Mouse (Mus musculus): ENCODE data around the gene Etnk2. TPM values are rescaled to one million over a fixed set of nuclear protein-coding genes. Genes with fewer than 3 reads are reported as not detected.
"Not testable (repeated sequence)": the region's sequence is repeated elsewhere in the genome, so short reads cannot be mapped to it uniquely, and the experiment has no call there.

Gene Etnk2
- 1 to 10 TPM; 2.0 to 3.3 (median 2.5) TPM for total RNA-seq (2022)

- peak; percentile 60 for DNase-seq (ENCODE audit: low spot score in 2 of 2)
Observed at GRCm38 (mm10) chr1:133363276-133364021, at the start of gene Etnk2. Etnk2 (plus strand) TSS chr1:133363572.

GRCm38 (mm10) chr1:133314364-133314763, 49.0 kb upstream of the Etnk2 start:
- peak; percentile 39 to 46 for DNase-seq (ENCODE audit: low spot score in 2 of 2)

GRCm38 (mm10) chr1:133315775-133316174, 47.6 kb upstream of the Etnk2 start:
- no peak for DNase-seq (ENCODE audit: low spot score in 2 of 2)

GRCm38 (mm10) chr1:133316577-133316976, 46.8 kb upstream of the Etnk2 start:
- DNase-seq (ENCODE audit: low spot score in 2 of 2), result no peak

- DNase-seq (ENCODE audit: low spot score in 2 of 2), result no peak
Observed at GRCm38 (mm10) chr1:133317149-133317548, 46.2 kb upstream of the Etnk2 start.

- DNase-seq (ENCODE audit: low spot score in 2 of 2), result peak; percentile 41
Observed at GRCm38 (mm10) chr1:133321267-133321925, 42.0 kb upstream of the Etnk2 start, which contains the start of gene Kiss1. Kiss1 (plus strand) TSS chr1:133321875.

GRCm38 (mm10) chr1:133323333-133323732, 40.0 kb upstream of the Etnk2 start:
- no peak for DNase-seq (ENCODE audit: low spot score in 2 of 2)

- no peak for DNase-seq (ENCODE audit: low spot score in 2 of 2)
Observed at GRCm38 (mm10) chr1:133325951-133326350, 37.4 kb upstream of the Etnk2 start.

- no peak for DNase-seq (ENCODE audit: low spot score in 2 of 2)
Observed at GRCm38 (mm10) chr1:133327094-133327493, 36.3 kb upstream of the Etnk2 start.

GRCm38 (mm10) chr1:133328299-133328795, 35.0 kb upstream of the Etnk2 start:
- DNase-seq (ENCODE audit: low spot score in 2 of 2), result no peak

- DNase-seq (ENCODE audit: low spot score in 2 of 2), result no peak
Observed at GRCm38 (mm10) chr1:133328896-133329637, 34.3 kb upstream of the Etnk2 start.

- DNase-seq (ENCODE audit: low spot score in 2 of 2), result no peak
Observed at GRCm38 (mm10) chr1:133329638-133329964, 33.8 kb upstream of the Etnk2 start.

- peak in 1 of 2 experiments; percentile 28 for DNase-seq (ENCODE audit: low spot score in 2 of 2)
Observed at GRCm38 (mm10) chr1:133331142-133331541, 32.2 kb upstream of the Etnk2 start.

GRCm38 (mm10) chr1:133332656-133333430, 30.5 kb upstream of the Etnk2 start:
- no peak for DNase-seq (ENCODE audit: low spot score in 2 of 2)

- no peak for DNase-seq (ENCODE audit: low spot score in 2 of 2)
Observed at GRCm38 (mm10) chr1:133333937-133334336, 29.4 kb upstream of the Etnk2 start.

- not testable (repeated sequence) for DNase-seq (ENCODE audit: low spot score in 2 of 2)
Observed at GRCm38 (mm10) chr1:133340403-133340802, 23.0 kb upstream of the Etnk2 start.

GRCm38 (mm10) chr1:133344357-133344756, 19.0 kb upstream of the Etnk2 start:
- DNase-seq (ENCODE audit: low spot score in 2 of 2), result no peak

- DNase-seq (ENCODE audit: low spot score in 2 of 2), result no peak
Observed at GRCm38 (mm10) chr1:133346531-133346930, 16.8 kb upstream of the Etnk2 start.

GRCm38 (mm10) chr1:133347226-133347625, 16.1 kb upstream of the Etnk2 start:
- DNase-seq (ENCODE audit: low spot score in 2 of 2), result no peak

GRCm38 (mm10) chr1:133347693-133348520, 15.5 kb upstream of the Etnk2 start:
- DNase-seq (ENCODE audit: low spot score in 2 of 2), result no peak
